Mouse (Mus musculus): Measurements from ENCODE around the gene Dcaf1. TPM values are rescaled to one million over a fixed set of nuclear protein-coding genes. Genes with fewer than 3 reads are reported as not detected.

The Dcaf1 gene
- polyA plus RNA-seq, 1 experiment = 7.5 TPM

- Histone ChIP-seq H3K36me3 (ENCODE audit: control insufficient read depth, insufficient read depth, low read length) (peaks cover 18% of the 10 kb centered on the region), H3K4me3 (ENCODE audit: extremely low read depth, insufficient read depth, insufficient read length) (peak overlapping the region; percentile 72; the same call in 1 of the 2 replicates)
Observed at GRCm38 (mm10) chr9:106890496-106891240, 69.0 kb downstream of the Dcaf1 start.

GRCm38 (mm10) chr9:106891341-106891741 is 69.7 kb downstream of the Dcaf1 start:
- H3K36me3 ChIP-seq (ENCODE audit: control insufficient read depth, insufficient read depth, low read length) = peaks cover 18% of the 10 kb centered on the region
- H3K27me3 ChIP-seq (ENCODE audit: control insufficient read depth, insufficient read depth, low read length) = no peaks in the 10 kb centered on the region
- no peak for TF ChIP-seq CTCF (IDR thresholded peaks at IDR 0.05; ENCODE audit: extremely low read depth, insufficient read depth, insufficient read length, insufficient replicate concordance)
- TF ChIP-seq POLR2A (IDR thresholded peaks at IDR 0.05; ENCODE audit: low read depth, low read length) = no peak
- DNase-seq (ENCODE audit: low read depth in 1 of 2, low spot score in 2 of 2) = no peak
- under 1% methylated on average over 17 of the region's 17 CpGs for whole genome bisulfite sequencing
- H3K4me3 ChIP-seq (ENCODE audit: extremely low read depth, insufficient read depth, insufficient read length) = peak overlapping the region; percentile 72
- H3K27ac ChIP-seq (ENCODE audit: insufficient read depth, low read length) = peak overlapping the region; percentile 86
- H3K4me1 ChIP-seq (ENCODE audit: control insufficient read depth, insufficient read depth, insufficient read length) = peaks cover 5% of the 10 kb centered on the region; the same call in 1 of the 2 replicates

More at GRCm38 (mm10) chr9:106890496-106891240, 69.0 kb downstream of the Dcaf1 start:
- no peak overlapping the region for H3K27ac ChIP-seq (ENCODE audit: insufficient read depth, low read length)
- no peaks in the 10 kb centered on the region for H3K27me3 ChIP-seq (ENCODE audit: control insufficient read depth, insufficient read depth, low read length)
- peaks cover 12% of the 10 kb centered on the region for H3K4me1 ChIP-seq (ENCODE audit: control insufficient read depth, insufficient read depth, insufficient read length)
- no peak for TF ChIP-seq POLR2A (IDR thresholded peaks at IDR 0.05; ENCODE audit: low read depth, low read length)
- no peak for TF ChIP-seq CTCF (IDR thresholded peaks at IDR 0.05; ENCODE audit: extremely low read depth, insufficient read depth, insufficient read length, insufficient replicate concordance)
- DNase-seq (ENCODE audit: low read depth in 1 of 2, low spot score in 2 of 2) = no peak
- WGBS = 73% methylated on average over 8 of the region's 8 CpGs

GRCm38 (mm10) chr9:106891829-106892551 is 70.3 kb downstream of the Dcaf1 start, which contains the start of gene Manf:
Manf (minus strand) TSS chr9:106891979.
- peak; percentile 92 for TF ChIP-seq POLR2A (IDR thresholded peaks at IDR 0.05; ENCODE audit: low read depth, low read length)
- TF ChIP-seq CTCF (IDR thresholded peaks at IDR 0.05; ENCODE audit: extremely low read depth, insufficient read depth, insufficient read length, insufficient replicate concordance) = 0 out of 2 replicates have a peak, but pooled peaks have one; percentile 2
- H3K4me3 ChIP-seq (ENCODE audit: extremely low read depth, insufficient read depth, insufficient read length) = peak within 1 kb of the TSS; percentile 81
- WGBS = under 1% methylated on average over 59 of the region's 59 CpGs
- H3K4me1 ChIP-seq (ENCODE audit: control insufficient read depth, insufficient read depth, insufficient read length) = peaks cover 5% of the 10 kb centered on the region; the same call in 1 of the 2 replicates
- H3K27ac ChIP-seq (ENCODE audit: insufficient read depth, low read length) = peak within 1 kb of the TSS; percentile 93
- peaks cover 18% of the 10 kb centered on the region for H3K36me3 ChIP-seq (ENCODE audit: control insufficient read depth, insufficient read depth, low read length)
- no peaks in the 10 kb centered on the region for H3K27me3 ChIP-seq (ENCODE audit: control insufficient read depth, insufficient read depth, low read length)
- peak; percentile 95 to 96 for DNase-seq (ENCODE audit: low read depth in 1 of 2, low spot score in 2 of 2)

- TF ChIP-seq CTCF (IDR thresholded peaks at IDR 0.05; ENCODE audit: extremely low read depth, insufficient read depth, insufficient read length, insufficient replicate concordance) = no peak
- no peak for TF ChIP-seq POLR2A (IDR thresholded peaks at IDR 0.05; ENCODE audit: low read depth, low read length)
- WGBS = under 1% methylated on average over 9 of the region's 9 CpGs
Observed at GRCm38 (mm10) chr9:106892552-106892875, 70.8 kb downstream of the Dcaf1 start.

GRCm38 (mm10) chr9:106893327-106893726 is 71.7 kb downstream of the Dcaf1 start:
- TF ChIP-seq POLR2A (IDR thresholded peaks at IDR 0.05; ENCODE audit: low read depth, low read length) = no peak
- no peak for TF ChIP-seq CTCF (IDR thresholded peaks at IDR 0.05; ENCODE audit: extremely low read depth, insufficient read depth, insufficient read length, insufficient replicate concordance)
- Histone ChIP-seq H3K27me3 (ENCODE audit: control insufficient read depth, insufficient read depth, low read length) (no peaks in the 10 kb centered on the region), H3K36me3 (ENCODE audit: control insufficient read depth, insufficient read depth, low read length) (peaks cover 18% of the 10 kb centered on the region), H3K4me3 (ENCODE audit: extremely low read depth, insufficient read depth, insufficient read length) (no peak overlapping the region), H3K27ac (ENCODE audit: insufficient read depth, low read length) (no peak overlapping the region), H3K4me1 (ENCODE audit: control insufficient read depth, insufficient read depth, insufficient read length) (peaks cover 2% of the 10 kb centered on the region; the same call in 1 of the 2 replicates)
- no peak for DNase-seq (ENCODE audit: low read depth in 1 of 2, low spot score in 2 of 2)
- 82% methylated on average over 3 of the region's 3 CpGs for WGBS

More at GRCm38 (mm10) chr9:106892552-106892875, 70.8 kb downstream of the Dcaf1 start:
- Histone ChIP-seq H3K36me3 (ENCODE audit: control insufficient read depth, insufficient read depth, low read length) (peaks cover 18% of the 10 kb centered on the region), H3K27ac (ENCODE audit: insufficient read depth, low read length) (peak overlapping the region; percentile 93), H3K27me3 (ENCODE audit: control insufficient read depth, insufficient read depth, low read length) (no peaks in the 10 kb centered on the region), H3K4me1 (ENCODE audit: control insufficient read depth, insufficient read depth, insufficient read length) (peaks cover 4% of the 10 kb centered on the region; the same call in 1 of the 2 replicates), H3K4me3 (ENCODE audit: extremely low read depth, insufficient read depth, insufficient read length) (peak overlapping the region; percentile 81)
- DNase-seq (ENCODE audit: low read depth in 1 of 2, low spot score in 2 of 2) = no peak

GRCm38 (mm10) chr9:106898901-106899300 is 77.2 kb downstream of the Dcaf1 start:
- Histone ChIP-seq H3K4me1 (ENCODE audit: control insufficient read depth, insufficient read depth, insufficient read length) (no peaks in the 10 kb centered on the region), H3K27me3 (ENCODE audit: control insufficient read depth, insufficient read depth, low read length) (no peaks in the 10 kb centered on the region), H3K27ac (ENCODE audit: insufficient read depth, low read length) (no peak overlapping the region), H3K36me3 (ENCODE audit: control insufficient read depth, insufficient read depth, low read length) (no peaks in the 10 kb centered on the region), H3K4me3 (ENCODE audit: extremely low read depth, insufficient read depth, insufficient read length) (no peak overlapping the region)
- TF ChIP-seq CTCF (IDR thresholded peaks at IDR 0.05; ENCODE audit: extremely low read depth, insufficient read depth, insufficient read length, insufficient replicate concordance) (no peak), POLR2A (IDR thresholded peaks at IDR 0.05; ENCODE audit: low read depth, low read length) (no peak)
- no peak for DNase-seq (ENCODE audit: low read depth in 1 of 2, low spot score in 2 of 2)
- WGBS = 91% methylated on average over 1 of the region's 1 CpGs
